ENCODE assay signal across 25 mouse cellular contexts in the genomic region with DNA sequence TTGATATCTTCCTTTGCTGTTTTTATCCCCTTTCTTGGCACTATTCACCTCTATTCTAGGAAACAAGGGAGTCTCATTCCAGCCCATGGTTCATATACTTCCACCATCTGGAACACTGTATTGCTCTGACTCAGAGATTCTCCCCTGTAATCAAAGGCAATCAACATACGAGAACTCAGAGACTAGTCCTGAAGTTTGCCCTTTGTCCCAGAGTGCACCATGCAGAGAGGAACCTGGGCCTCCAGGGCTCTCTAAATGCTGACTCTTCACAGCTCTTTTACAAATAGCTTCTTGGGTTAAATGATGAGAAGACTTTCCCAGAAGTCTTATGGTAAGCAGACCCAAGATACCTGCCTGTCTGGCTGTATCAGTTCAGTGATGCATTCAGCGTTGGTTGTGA. TPM values are rescaled to one million over a fixed set of nuclear protein-coding genes. Genes with fewer than 3 reads are reported as not detected.
"Had no signal": no experiment of that assay in that cellular context is flagged by ENCODE, and none has a peak within 500 bp of the region (broad histone marks: within the 10 kb centered on the region; RNA-seq: fewer than 3 reads in every experiment).

No protein-coding gene starts in this region.

- H3K9ac ChIP-seq: limb, embryonic 12.5 days; limb, embryonic 15.5 days; liver, embryonic 14.5 days; liver, postnatal 0 days; lung, embryonic 14.5 days; midbrain, embryonic 12.5 days; midbrain, embryonic 15.5 days; neural tube, embryonic 12.5 days; neural tube, embryonic 15.5 days had no signal

- DNase-seq: kidney, adult 8-10 months; kidney, postnatal 4 days; left cerebral cortex, postnatal 4 days; liver, postnatal 0 days; lung, embryonic 14.5 days; right cerebral cortex, adult 18-20 months; right cerebral cortex, postnatal 14 days; right cerebral cortex, postnatal 4 days; thymus, adult 2 months; thymus, postnatal 14 days; thymus, postnatal 4 days had no signal

- H3K27me3 ChIP-seq: midbrain, embryonic 12.5 days; midbrain, embryonic 15.5 days; neural tube, embryonic 12.5 days; neural tube, embryonic 15.5 days had no signal

- ATAC-seq: inflammation-experienced regulatory T-cells, adult 6 months; liver, postnatal 0 days; lung, postnatal 0 days; midbrain, embryonic 15.5 days had no signal

- H3K9me3 ChIP-seq: limb, embryonic 12.5 days; limb, embryonic 15.5 days; midbrain, embryonic 12.5 days; midbrain, embryonic 15.5 days; neural tube, embryonic 12.5 days; neural tube, embryonic 15.5 days had no signal

- H3K4me3 ChIP-seq: limb, embryonic 12.5 days; limb, embryonic 15.5 days; midbrain, embryonic 12.5 days; midbrain, embryonic 15.5 days; neural tube, embryonic 12.5 days; neural tube, embryonic 15.5 days had no signal

- H3K4me1 ChIP-seq: limb, embryonic 12.5 days; limb, embryonic 15.5 days; neural tube, embryonic 12.5 days; neural tube, embryonic 15.5 days had no signal

- H3K27ac ChIP-seq: kidney, postnatal 0 days; limb, embryonic 12.5 days; limb, embryonic 15.5 days; liver, embryonic 14.5 days; macrophage; midbrain, embryonic 12.5 days; midbrain, embryonic 15.5 days; neural tube, embryonic 12.5 days; neural tube, embryonic 15.5 days; stomach, postnatal 0 days had no signal

- H3K36me3 ChIP-seq: limb, embryonic 12.5 days; limb, embryonic 15.5 days; midbrain, embryonic 12.5 days; midbrain, embryonic 15.5 days; neural tube, embryonic 12.5 days; neural tube, embryonic 15.5 days had no signal

- H3K4me2 ChIP-seq: limb, embryonic 12.5 days; limb, embryonic 15.5 days; liver, embryonic 11.5 days; lung, embryonic 14.5 days; midbrain, embryonic 12.5 days; midbrain, embryonic 15.5 days; neural tube, embryonic 12.5 days; neural tube, embryonic 15.5 days had no signal

RNA-seq across cellular contexts. Expression of a gene that starts 11.2 kb away (rescaled TPM):
- polyA plus RNA-seq: inflammation-experienced regulatory T-cells, adult 6 months; lung, embryonic 14.5 days; macrophage had no signal

RNA-seq across cellular contexts. Expression of a gene that starts 36.0 kb away (rescaled TPM):
- polyA plus RNA-seq: inflammation-experienced regulatory T-cells, adult 6 months; kidney, postnatal 0 days; limb, embryonic 12.5 days; limb, embryonic 15.5 days; lung, embryonic 14.5 days; macrophage; midbrain, embryonic 12.5 days; midbrain, embryonic 15.5 days; neural tube, embryonic 12.5 days; neural tube, embryonic 15.5 days; stomach, embryonic 14.5 days; stomach, postnatal 0 days had no signal
